Mouse (Mus musculus): Measurements from ENCODE around the gene Rac3.

GRCm38 (mm10) chr11:120730331-120730870 is 9.1 kb downstream of the Rac3 start:
- TF ChIP-seq CTCF (IDR thresholded peaks at IDR 0.05; ENCODE audit: extremely low read depth, insufficient read depth, low read length) (no peak), POLR2A (IDR thresholded peaks at IDR 0.05; ENCODE audit: extremely low read depth, insufficient read depth, low read length) (no peak)

All from cortical plate, adult 2 months (tissue).